Mouse (Mus musculus): ENCODE measurements around the gene 4930522H14Rik.
A peak's percentile ranks its signal among the peaks of the same experiment; 100 is the strongest.

4930522H14Rik gene

DNA sequence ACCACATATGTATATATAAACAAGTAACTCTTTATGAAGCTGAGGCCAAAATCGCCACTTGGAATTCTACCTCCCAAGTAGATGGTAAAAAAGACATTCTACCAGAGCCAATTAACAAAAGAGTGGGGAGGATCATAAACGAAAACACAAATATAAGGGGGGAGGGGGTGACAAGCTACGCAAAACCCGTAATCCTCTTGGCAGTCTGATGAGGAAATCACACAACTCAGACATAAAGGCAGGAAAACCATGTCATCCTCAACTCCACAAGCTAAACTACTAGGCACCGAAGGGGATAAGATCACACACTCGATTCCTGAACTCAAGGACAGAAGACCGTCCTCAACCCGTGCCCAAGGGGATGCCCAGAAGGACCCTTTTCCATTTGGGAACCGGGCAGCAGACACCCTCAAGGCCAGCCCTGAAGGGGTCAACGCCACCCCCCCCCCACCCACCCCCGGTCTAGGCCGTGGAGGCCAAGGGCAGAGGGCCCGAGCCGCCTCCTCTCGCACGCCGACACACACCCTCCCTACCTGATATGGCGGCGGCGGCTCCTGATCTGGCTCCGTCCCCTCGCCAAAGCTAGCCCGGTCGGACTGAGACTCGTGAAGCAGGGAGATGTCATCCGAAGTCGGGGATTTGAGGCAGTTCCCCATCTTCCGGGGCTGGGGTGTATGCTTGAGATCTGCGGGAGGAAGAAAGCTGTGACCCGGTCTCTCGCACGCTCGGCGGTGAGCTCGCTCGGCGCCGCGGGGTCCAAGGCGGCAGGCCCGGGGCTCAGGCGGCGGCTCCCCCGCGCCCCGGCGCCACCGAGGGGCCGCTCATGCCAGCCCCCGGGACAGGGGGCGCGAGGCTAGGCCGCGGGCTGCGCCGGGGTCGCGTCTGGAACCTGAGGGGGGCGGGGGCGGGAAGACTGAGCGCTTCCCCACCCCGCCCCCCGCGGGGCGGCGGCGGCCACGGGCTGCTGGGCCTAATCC is 55.2 kb downstream of the 4930522H14Rik start:
- peak; percentile 75 to 87 for DNase-seq (ENCODE audit: low spot score in 2 of 2)

- no peak for DNase-seq (ENCODE audit: low spot score in 2 of 2)
Measured at GRCm38 (mm10) chr4:109475078-109475477, 56.0 kb downstream of the 4930522H14Rik start.

- no peak for DNase-seq (ENCODE audit: low spot score in 2 of 2)
Measured at GRCm38 (mm10) chr4:109472566-109472965, 58.5 kb downstream of the 4930522H14Rik start.

GRCm38 (mm10) chr4:109471606-109472005 is 59.5 kb downstream of the 4930522H14Rik start:
- no peak for DNase-seq (ENCODE audit: low spot score in 2 of 2)

DNA sequence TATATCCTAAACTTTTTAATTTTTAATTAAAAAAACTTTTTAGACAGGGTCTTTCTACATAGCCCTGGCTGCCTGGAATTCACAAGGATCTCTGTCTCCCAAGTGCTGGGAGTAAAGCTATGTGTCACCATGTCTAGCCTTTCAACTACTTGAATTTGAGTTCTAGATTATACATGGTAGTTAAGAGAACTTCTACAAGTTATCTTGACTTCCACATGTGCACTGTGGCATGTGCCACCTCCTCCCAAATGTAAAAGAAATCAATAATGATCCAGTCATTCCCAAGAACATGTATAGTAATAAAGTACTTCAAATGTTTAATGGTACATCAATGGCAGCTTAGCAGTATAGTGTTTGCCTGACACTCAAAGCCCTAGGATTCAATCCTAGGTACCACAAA is 63.4 kb downstream of the 4930522H14Rik start:
- DNase-seq (ENCODE audit: low spot score in 2 of 2) = no peak

- no peak for DNase-seq (ENCODE audit: low spot score in 2 of 2)
Measured at GRCm38 (mm10) chr4:109463892-109464291, 67.2 kb downstream of the 4930522H14Rik start.

DNA sequence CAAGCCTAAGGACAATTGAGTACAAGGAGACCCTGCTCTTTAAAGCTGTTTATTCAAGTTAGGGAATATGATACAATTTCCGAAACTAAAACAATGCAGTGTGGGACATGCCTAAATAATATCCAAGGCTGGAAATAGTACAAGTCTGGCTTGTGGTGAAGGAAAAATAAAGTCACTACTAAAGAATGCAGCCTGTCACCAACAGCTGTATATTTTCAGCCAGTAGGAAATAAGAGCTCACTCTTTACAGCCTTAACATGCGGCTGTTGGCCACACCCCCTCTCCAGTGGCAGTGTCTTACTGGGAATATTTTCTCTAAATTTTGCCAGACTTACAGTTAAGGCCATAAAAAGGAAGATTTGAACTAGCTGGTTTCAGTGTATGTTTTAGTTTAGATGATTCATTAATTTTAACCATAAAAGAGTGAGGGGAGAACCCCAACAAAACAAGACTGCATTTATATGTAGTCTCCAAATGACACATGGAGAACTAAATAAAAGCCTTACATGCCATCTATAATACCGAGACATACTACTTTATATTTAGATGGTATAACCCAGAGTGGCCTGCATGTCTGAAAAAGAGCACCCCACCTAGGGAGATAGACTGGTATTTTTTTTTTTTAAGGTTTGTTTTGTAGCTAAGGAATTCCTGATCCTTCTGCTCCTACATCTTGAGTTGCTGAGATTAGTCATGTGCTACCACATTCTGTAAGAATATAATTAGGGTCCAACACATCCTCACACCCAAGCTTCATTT is 70.5 kb downstream of the 4930522H14Rik start:
- no peak for DNase-seq (ENCODE audit: low spot score in 2 of 2)

GRCm38 (mm10) chr4:109456821-109457220 is 74.3 kb downstream of the 4930522H14Rik start:
- DNase-seq (ENCODE audit: low spot score in 2 of 2) = no peak

All from spleen, postnatal 10 days (tissue).